31 mouse cellular contexts compared by ENCODE assay signal in genomic region chr13:3861251-3861650, GRCm38 (mm10). TPM values are rescaled to one million over a fixed set of nuclear protein-coding genes. Genes with fewer than 3 reads are reported as not detected.
DNase-seq lines count a peak whose midpoint lies in the region; ATAC-seq lines count a peak whose summit lies in the region.
"Had no signal": no experiment of that assay in that cellular context is flagged by ENCODE, and none has a peak within 500 bp of the region (broad histone marks: within the 10 kb centered on the region; RNA-seq: fewer than 3 reads in every experiment).

No protein-coding gene starts in this region.

- peak; percentile 34 to 45 for DNase-seq in spleen, postnatal 10 days (ENCODE audit: low spot score in 2 of 2)
- no peak for DNase-seq in spleen, postnatal 14 days (ENCODE audit: low spot score in 2 of 2)
- DNase-seq in c-Kit-positive CD71-positive TER-119-positive erythroid progenitor cells, embryonic 14.5 days (ENCODE audit: low spot score), result peak; percentile 54
- peak; percentile 42 for DNase-seq in liver, embryonic 13.5 days
- no peak for DNase-seq in Muller cell, postnatal 12 days (ENCODE audit: inconsistent ontology term)
- DNase-seq: cerebellum, adult 8-10 months; cerebellum, postnatal 36 days; embryo, embryonic 11 days; gastrocnemius, adult 2 months; heart, postnatal 36 days; kidney, adult 2 months; kidney, postnatal 14 days; lung, postnatal 10 days; midbrain, embryonic 14.5 days; right cerebral cortex, postnatal 4 days had no signal

- no peaks in the 10 kb centered on the region for H3K36me3 ChIP-seq in liver, embryonic 13.5 days
- H3K36me3 ChIP-seq in neural tube, embryonic 15.5 days, result no peaks in the 10 kb centered on the region
- H3K36me3 ChIP-seq: embryonic facial prominence, embryonic 13.5 days; heart, embryonic 15.5 days; hindbrain, embryonic 13.5 days; limb, embryonic 10.5 days; neural tube, embryonic 12.5 days had no signal

- no peak overlapping the region for H3K4me3 ChIP-seq in liver, embryonic 13.5 days (replicated peaks)
- H3K4me3 ChIP-seq in neural tube, embryonic 15.5 days (replicated peaks), result no peak overlapping the region
- H3K4me3 ChIP-seq: embryonic facial prominence, embryonic 13.5 days; gastrocnemius, adult 2 months; heart, embryonic 15.5 days; hindbrain, embryonic 13.5 days; layer of hippocampus, adult 2 months; limb, embryonic 10.5 days; megakaryocyte, embryonic 14.5 days; neural tube, embryonic 12.5 days had no signal

- H3K27ac ChIP-seq in liver, embryonic 13.5 days, result peak overlapping the region; percentile 75
- no peak overlapping the region for H3K27ac ChIP-seq in neural tube, embryonic 15.5 days (replicated peaks)
- H3K27ac ChIP-seq: embryonic facial prominence, embryonic 13.5 days; gastrocnemius, adult 2 months; heart, embryonic 15.5 days; hindbrain, embryonic 13.5 days; layer of hippocampus, adult 2 months; limb, embryonic 10.5 days; neural tube, embryonic 12.5 days had no signal

- 54% methylated on average over 8 of the region's 8 CpGs for WGBS in liver, embryonic 13.5 days (ENCODE audit: insufficient replicate concordance)
- 89% methylated on average over 8 of the region's 8 CpGs for WGBS in neural tube, embryonic 15.5 days

- H3K9ac ChIP-seq in liver, embryonic 13.5 days, result peak overlapping the region; percentile 48
- no peak overlapping the region for H3K9ac ChIP-seq in neural tube, embryonic 15.5 days (replicated peaks)
- H3K9ac ChIP-seq: embryonic facial prominence, embryonic 13.5 days; heart, embryonic 15.5 days; hindbrain, embryonic 13.5 days; neural tube, embryonic 12.5 days had no signal

- H3K4me2 ChIP-seq in liver, embryonic 13.5 days, result peak overlapping the region; percentile 39
- H3K4me2 ChIP-seq in neural tube, embryonic 15.5 days, result no peak overlapping the region
- H3K4me2 ChIP-seq: embryonic facial prominence, embryonic 13.5 days; heart, embryonic 15.5 days; hindbrain, embryonic 13.5 days; neural tube, embryonic 12.5 days had no signal

- peak; percentile 78 for ATAC-seq in liver, embryonic 13.5 days (ENCODE audit: low read depth)
- ATAC-seq in megakaryocyte-erythroid progenitor cell, adult 5-6 weeks (replicated peaks; ENCODE audit: low FRiP score, low TSS enrichment, poor library complexity, severe bottlenecking), result peak; percentile 56
- no peak for ATAC-seq in neural tube, embryonic 15.5 days (ENCODE audit: low FRiP score)
- ATAC-seq: CD4-positive, CD25-positive, alpha-beta regulatory T cell, adult 4 months; forebrain, embryonic 14.5 days had no signal

- H3K4me1 ChIP-seq in liver, embryonic 13.5 days (replicated peaks), result peaks cover 67% of the 10 kb centered on the region
- H3K4me1 ChIP-seq in neural tube, embryonic 15.5 days, result no peaks in the 10 kb centered on the region
- H3K4me1 ChIP-seq: hindbrain, embryonic 13.5 days; limb, embryonic 10.5 days; neural tube, embryonic 12.5 days had no signal

- no peaks in the 10 kb centered on the region for H3K27me3 ChIP-seq in liver, embryonic 13.5 days
- H3K27me3 ChIP-seq in neural tube, embryonic 15.5 days (replicated peaks), result no peaks in the 10 kb centered on the region
- H3K27me3 ChIP-seq: embryonic facial prominence, embryonic 13.5 days; heart, embryonic 15.5 days; hindbrain, embryonic 13.5 days; neural tube, embryonic 12.5 days had no signal

- H3K9me3 ChIP-seq in liver, embryonic 13.5 days (replicated peaks), result no peaks in the 10 kb centered on the region
- H3K9me3 ChIP-seq in neural tube, embryonic 15.5 days (replicated peaks), result no peaks in the 10 kb centered on the region
- H3K9me3 ChIP-seq: embryonic facial prominence, embryonic 13.5 days; heart, embryonic 15.5 days; hindbrain, embryonic 13.5 days; limb, embryonic 10.5 days; neural tube, embryonic 12.5 days had no signal

RNA-seq across cellular contexts. Expression of gene Calm5, which starts 7.3 kb away (rescaled TPM):
- polyA plus RNA-seq in liver, embryonic 13.5 days (2015; fragmentation: Nextera tagmentation; extraction: Ambion mirVana), result not detected in 2 replicates
- not detected in 2 replicates for total RNA-seq in megakaryocyte-erythroid progenitor cell, adult 5-6 weeks (2014; fragmentation: Nextera tagmentation)
- not detected in 2 replicates for total RNA-seq in megakaryocyte-erythroid progenitor cell, adult 5-6 weeks (2017)
- polyA plus RNA-seq in neural tube, embryonic 15.5 days (2015; fragmentation: Nextera tagmentation; extraction: Ambion mirVana), result not detected in 2 replicates
- total RNA-seq: gastrocnemius, adult 2 months; heart, postnatal 36 days; layer of hippocampus, adult 2 months; layer of hippocampus, postnatal 25 days; liver, adult 2 months had no signal
- polyA plus RNA-seq: CD4-positive, CD25-positive, alpha-beta regulatory T cell, adult 4 months; embryonic facial prominence, embryonic 13.5 days; forebrain, embryonic 14.5 days; frontal cortex, adult 2 months; gonadal fat pad, adult 2 months; heart, embryonic 15.5 days; hindbrain, embryonic 13.5 days; kidney, adult 2 months; limb, embryonic 10.5 days; liver, adult 2 months; midbrain, embryonic 14.5 days; neural tube, embryonic 12.5 days; testis, adult 2 months had no signal

RNA-seq across cellular contexts. Expression of gene Calm4, which starts 23.7 kb away (rescaled TPM):
- polyA plus RNA-seq in liver, embryonic 13.5 days (2015; fragmentation: Nextera tagmentation; extraction: Ambion mirVana), result not detected in 2 replicates
- not detected in 2 replicates for total RNA-seq in megakaryocyte-erythroid progenitor cell, adult 5-6 weeks (2014; fragmentation: Nextera tagmentation)
- not detected in 2 replicates for total RNA-seq in megakaryocyte-erythroid progenitor cell, adult 5-6 weeks (2017)
- 0.17 and 0.27 TPM in 2 replicates for polyA plus RNA-seq in neural tube, embryonic 15.5 days (2015; fragmentation: Nextera tagmentation; extraction: Ambion mirVana)
- total RNA-seq: gastrocnemius, adult 2 months; heart, postnatal 36 days; layer of hippocampus, adult 2 months; layer of hippocampus, postnatal 25 days; liver, adult 2 months had no signal
- polyA plus RNA-seq: CD4-positive, CD25-positive, alpha-beta regulatory T cell, adult 4 months; forebrain, embryonic 14.5 days; frontal cortex, adult 2 months; gonadal fat pad, adult 2 months; hindbrain, embryonic 13.5 days; kidney, adult 2 months; limb, embryonic 10.5 days; liver, adult 2 months; midbrain, embryonic 14.5 days; neural tube, embryonic 12.5 days had no signal

RNA-seq across cellular contexts. Expression of gene Net1, which starts 56.8 kb away (rescaled TPM):
- 53.6 and 66.0 TPM in 2 replicates for polyA plus RNA-seq in liver, embryonic 13.5 days (2015; fragmentation: Nextera tagmentation; extraction: Ambion mirVana)
- 112 and 118 TPM in 2 replicates for total RNA-seq in megakaryocyte-erythroid progenitor cell, adult 5-6 weeks (2014; fragmentation: Nextera tagmentation)
- total RNA-seq in megakaryocyte-erythroid progenitor cell, adult 5-6 weeks (2017), result 315 and 336 TPM in 2 replicates
- 11.7 and 27.1 TPM in 2 replicates for polyA plus RNA-seq in neural tube, embryonic 15.5 days (2015; fragmentation: Nextera tagmentation; extraction: Ambion mirVana)

RNA-seq across cellular contexts. Expression of gene Tubal3, which starts 56.8 kb away (rescaled TPM):
- polyA plus RNA-seq in liver, embryonic 13.5 days (2015; fragmentation: Nextera tagmentation; extraction: Ambion mirVana), result not detected in 2 replicates
- total RNA-seq in megakaryocyte-erythroid progenitor cell, adult 5-6 weeks (2014; fragmentation: Nextera tagmentation), result 0.52 TPM in 1 of 2 replicates, not detected in the other
- not detected in 2 replicates for total RNA-seq in megakaryocyte-erythroid progenitor cell, adult 5-6 weeks (2017)
- 0.54 TPM in 1 of 2 replicates, not detected in the other for polyA plus RNA-seq in neural tube, embryonic 15.5 days (2015; fragmentation: Nextera tagmentation; extraction: Ambion mirVana)
- total RNA-seq: gastrocnemius, adult 2 months; heart, postnatal 36 days; layer of hippocampus, adult 2 months; layer of hippocampus, postnatal 25 days; liver, adult 2 months had no signal
- polyA plus RNA-seq: embryonic facial prominence, embryonic 13.5 days; forebrain, embryonic 14.5 days; frontal cortex, adult 2 months; gonadal fat pad, adult 2 months; heart, embryonic 15.5 days; hindbrain, embryonic 13.5 days; kidney, adult 2 months; limb, embryonic 10.5 days; liver, adult 2 months; midbrain, embryonic 14.5 days; neural tube, embryonic 12.5 days had no signal

RNA-seq across cellular contexts. Expression of gene Calml3, which starts 57.1 kb away (rescaled TPM):
- polyA plus RNA-seq in liver, embryonic 13.5 days (2015; fragmentation: Nextera tagmentation; extraction: Ambion mirVana), result not detected in 2 replicates
- total RNA-seq in megakaryocyte-erythroid progenitor cell, adult 5-6 weeks (2014; fragmentation: Nextera tagmentation), result not detected in 2 replicates
- total RNA-seq in megakaryocyte-erythroid progenitor cell, adult 5-6 weeks (2017), result not detected in 2 replicates
- polyA plus RNA-seq in neural tube, embryonic 15.5 days (2015; fragmentation: Nextera tagmentation; extraction: Ambion mirVana), result not detected in 2 replicates
- total RNA-seq: gastrocnemius, adult 2 months; heart, postnatal 36 days; layer of hippocampus, adult 2 months; layer of hippocampus, postnatal 25 days; liver, adult 2 months had no signal
- polyA plus RNA-seq: CD4-positive, CD25-positive, alpha-beta regulatory T cell, adult 4 months; forebrain, embryonic 14.5 days; frontal cortex, adult 2 months; heart, embryonic 15.5 days; hindbrain, embryonic 13.5 days; limb, embryonic 10.5 days; liver, adult 2 months; midbrain, embryonic 14.5 days; neural tube, embryonic 12.5 days had no signal

Comparison
In these comparisons a context has a peak if more than half of its experiments do, and no peak if none do; other contexts are left out.
1. DNase-seq: peak in spleen, postnatal 10 days (2 of 2), c-Kit-positive CD71-positive TER-119-positive erythroid progenitor cells, embryonic 14.5 days (single experiment) and liver, embryonic 13.5 days (single experiment); none in spleen, postnatal 14 days (0 of 2) and Muller cell, postnatal 12 days (single experiment).